ENCODE assay signal across 10 mouse cellular contexts in the genomic region with DNA sequence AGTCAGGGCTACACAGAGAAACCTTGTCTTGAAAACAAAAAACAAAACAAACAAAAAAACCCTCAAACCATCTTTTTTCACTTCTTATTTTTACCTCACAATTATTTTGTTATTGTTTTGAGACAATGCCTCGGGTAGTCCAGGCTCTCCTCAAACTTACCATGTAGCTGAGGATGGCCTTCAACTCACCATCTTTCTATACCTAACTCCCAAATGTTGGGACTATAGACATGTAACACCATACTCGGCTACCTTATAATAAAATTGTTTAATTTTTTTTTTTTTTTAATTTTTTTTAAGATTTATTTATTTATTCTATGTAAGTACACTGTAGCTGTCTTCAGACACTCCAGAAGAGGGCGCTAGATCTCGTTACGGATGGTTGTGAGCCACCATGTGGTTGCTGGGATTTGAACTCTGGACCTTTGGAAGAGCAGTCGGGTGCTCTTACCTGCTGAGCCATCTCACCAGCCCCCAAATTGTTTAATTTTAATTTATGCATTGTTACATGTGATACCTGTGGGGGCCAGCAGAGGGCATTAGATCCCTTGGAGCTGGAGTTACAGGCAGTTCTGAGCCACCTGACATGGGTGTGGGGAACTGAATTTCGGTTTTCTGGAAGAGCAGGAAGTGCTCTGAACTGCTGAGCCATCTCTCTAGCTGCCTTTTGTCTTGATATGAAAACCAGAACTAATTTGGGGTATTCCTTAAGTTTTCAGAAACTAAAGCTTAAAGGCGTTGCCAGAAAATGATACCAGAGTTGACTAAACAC. TPM values are rescaled to one million over a fixed set of nuclear protein-coding genes. Genes with fewer than 3 reads are reported as not detected.
DNase-seq lines count a peak whose midpoint lies in the region; ATAC-seq and TF ChIP-seq lines count a peak whose summit lies in the region.
"Had no signal": no experiment of that assay in that cellular context is flagged by ENCODE, and none has a peak within 500 bp of the region (broad histone marks: within the 10 kb centered on the region; RNA-seq: fewer than 3 reads in every experiment).

No protein-coding gene starts in this region.

- H3K9ac ChIP-seq in forebrain, embryonic 11.5 days (ENCODE audit: low read length), result no peak overlapping the region
- H3K9ac ChIP-seq: embryonic facial prominence, embryonic 12.5 days; neural tube, embryonic 12.5 days had no signal

- H3K4me2 ChIP-seq in forebrain, embryonic 11.5 days (ENCODE audit: low read depth, low read length, severe bottlenecking), result no peak overlapping the region
- H3K4me2 ChIP-seq: embryonic facial prominence, embryonic 12.5 days; neural tube, embryonic 12.5 days had no signal

- peak; percentile 49 for DNase-seq in ovary, postnatal 14 days (ENCODE audit: low spot score)
- DNase-seq in ovary, postnatal 10 days (ENCODE audit: low spot score), result no peak
- DNase-seq in brain, embryonic 14.5 days (ENCODE audit: low read depth), result peak; percentile 62
- DNase-seq in forebrain, embryonic 11.5 days (ENCODE audit: low spot score), result peak; percentile 74
- DNase-seq in induced T-regulatory cell, adult 2 months (ENCODE audit: low read depth), result peak; percentile 86
- peak; percentile 61 to 80 for DNase-seq in left cerebral cortex, postnatal 25 days (ENCODE audit: low spot score in 2 of 2)
- DNase-seq in mesoderm, embryonic 11.5 days (ENCODE audit: low read depth, low spot score), result peak; percentile 51
- peak; percentile 21 to 43 for DNase-seq in thymus, adult 18-20 months

- WGBS in forebrain, embryonic 11.5 days, result 56% methylated on average over 6 of the region's 8 CpGs

- 0 out of 2 replicates have a peak, but pooled peaks have one; percentile 30 for ATAC-seq in forebrain, embryonic 11.5 days (replicated peaks; ENCODE audit: low FRiP score)

- no peak overlapping the region for H3K4me3 ChIP-seq in forebrain, embryonic 11.5 days (ENCODE audit: low read depth, low read length)
- H3K4me3 ChIP-seq: embryonic facial prominence, embryonic 12.5 days; neural tube, embryonic 12.5 days had no signal

- TF ChIP-seq CTCF in brain, embryonic 14.5 days (IDR thresholded peaks at IDR 0.05; ENCODE audit: borderline replicate concordance, extremely low read depth, insufficient read depth, insufficient read length), result peak; percentile 56; the same call in 1 of the 2 replicates

- H3K27ac ChIP-seq in forebrain, embryonic 11.5 days (ENCODE audit: low read depth, low read length), result no peak overlapping the region
- H3K27ac ChIP-seq: embryonic facial prominence, embryonic 12.5 days; neural tube, embryonic 12.5 days had no signal

- H3K9me3 ChIP-seq in forebrain, embryonic 11.5 days (ENCODE audit: control insufficient read depth, low read length), result no peaks in the 10 kb centered on the region
- H3K9me3 ChIP-seq: embryonic facial prominence, embryonic 12.5 days; neural tube, embryonic 12.5 days had no signal

- H3K27me3 ChIP-seq in forebrain, embryonic 11.5 days (ENCODE audit: control insufficient read depth, insufficient read depth, low read length), result no peaks in the 10 kb centered on the region
- H3K27me3 ChIP-seq: embryonic facial prominence, embryonic 12.5 days; neural tube, embryonic 12.5 days had no signal

- no peaks in the 10 kb centered on the region; the same call in 1 of the 2 replicates for H3K36me3 ChIP-seq in forebrain, embryonic 11.5 days (ENCODE audit: control insufficient read depth, insufficient read depth, low read length)

- intact Hi-C loops in left cerebral cortex, postnatal 25 days (cut with DNase I), result loop anchor here (10.0 kb wide), 1 partner anchor 278 kb away; no protein-coding TSS in a partner anchor

- H3K4me1 ChIP-seq in forebrain, embryonic 11.5 days (replicated peaks; ENCODE audit: control insufficient read depth, insufficient read depth, low read length), result 0 out of 2 replicates have a peak, but pooled peaks cover under 1% of the 10 kb centered on the region
- H3K4me1 ChIP-seq: embryonic facial prominence, embryonic 12.5 days had no signal

- no peak for TF ChIP-seq POLR2A in brain, embryonic 14.5 days (IDR thresholded peaks at IDR 0.05; ENCODE audit: borderline replicate concordance, extremely low read depth, insufficient read depth, insufficient read length, poor library complexity, severe bottlenecking)

RNA-seq across cellular contexts. Expression of gene Mbd4, which starts 6.3 kb away (rescaled TPM):
- 10.2 and 12.8 TPM in 2 replicates for polyA plus RNA-seq in brain, embryonic 14.5 days (2012; rRNA removed)
- 32.0 and 37.5 TPM in 2 replicates for polyA plus RNA-seq in forebrain, embryonic 11.5 days (2014; fragmentation: Nextera tagmentation; extraction: Ambion mirVana)
- 1 to 10 TPM; 8.1 to 9.1 TPM for total RNA-seq in left cerebral cortex, postnatal 25 days (2021)

RNA-seq across cellular contexts. Expression of gene Ift122, which starts 6.4 kb away (rescaled TPM):
- polyA plus RNA-seq in brain, embryonic 14.5 days (2012; rRNA removed), result 28.1 and 28.9 TPM in 2 replicates
- 29.0 and 29.6 TPM in 2 replicates for polyA plus RNA-seq in forebrain, embryonic 11.5 days (2014; fragmentation: Nextera tagmentation; extraction: Ambion mirVana)
- total RNA-seq in left cerebral cortex, postnatal 25 days (2021), result 10 to 100 TPM; 30.0 to 30.9 TPM

RNA-seq across cellular contexts. Expression of gene Efcab12, which starts 8.6 kb away (rescaled TPM):
- polyA plus RNA-seq in brain, embryonic 14.5 days (2012; rRNA removed), result 4.0 and 4.8 TPM in 2 replicates
- polyA plus RNA-seq in forebrain, embryonic 11.5 days (2014; fragmentation: Nextera tagmentation; extraction: Ambion mirVana), result 1.5 and 2.1 TPM in 2 replicates
- 1 to 10 TPM; 3.6 to 4.5 TPM for total RNA-seq in left cerebral cortex, postnatal 25 days (2021)

RNA-seq across cellular contexts. Expression of gene Rpl32, which starts 38.3 kb away (rescaled TPM):
- polyA plus RNA-seq in brain, embryonic 14.5 days (2012; rRNA removed), result 1,840 and 1,952 TPM in 2 replicates
- polyA plus RNA-seq in forebrain, embryonic 11.5 days (2014; fragmentation: Nextera tagmentation; extraction: Ambion mirVana), result 1,664 and 1,794 TPM in 2 replicates
- total RNA-seq in left cerebral cortex, postnatal 25 days (2021), result 100 to 1,000 TPM; 443 to 458 TPM
